Mouse (Mus musculus): ENCODE data around the gene Plch1. TPM values are rescaled to one million over a fixed set of nuclear protein-coding genes. Genes with fewer than 3 reads are reported as not detected.

The Plch1 gene
- total and polyA plus RNA-seq, 3 experiments = 0.38 TPM; not detected in 2

- Histone ChIP-seq H3K36me3 (replicated peaks) (no peaks in the 10 kb centered on the region), H3K4me3 (ENCODE audit: low read depth, low read length) (no peak overlapping the region), H3K9me3 (replicated peaks) (no peaks in the 10 kb centered on the region), H3K27me3 (ENCODE audit: insufficient read depth, low read length) (no peaks in the 10 kb centered on the region), H3K4me1 (ENCODE audit: insufficient read depth, low read depth, low read length) (no peaks in the 10 kb centered on the region; the same call in 1 of the 2 replicates)
- no peak for TF ChIP-seq GATA2 (IDR thresholded peaks at IDR 0.05; ENCODE audit: borderline replicate concordance, low read depth, low read length)
- TF ChIP-seq GATA1 (IDR thresholded peaks at IDR 0.05; ENCODE audit: borderline replicate concordance, low read length) = no peak
- no peak for TF ChIP-seq TAL1 (conservative IDR thresholded peaks at IDR 0.05; ENCODE audit: low read depth, low read length)
- no peak for TF ChIP-seq CTCF (IDR thresholded peaks at IDR 0.05; ENCODE audit: low read depth, low read length)
- TF ChIP-seq POLR2AphosphoS5 (IDR thresholded peaks at IDR 0.05; ENCODE audit: insufficient replicate concordance, low read depth, low read length) = no peak
- ATAC-seq (ENCODE audit: extremely low read depth, insufficient number of reproducible peaks, low FRiP score, poor library complexity, severe bottlenecking) (no peak), DNase-seq (ENCODE audit: low spot score) (no peak)
Observed at GRCm38 (mm10) chr3:63871249-63871648, 28.0 kb downstream of the Plch1 start.

- H3K9me3 ChIP-seq (replicated peaks) = no peaks in the 10 kb centered on the region
- TF ChIP-seq POLR2AphosphoS5 (IDR thresholded peaks at IDR 0.05; ENCODE audit: insufficient replicate concordance, low read depth, low read length) (no peak), TAL1 (conservative IDR thresholded peaks at IDR 0.05; ENCODE audit: low read depth, low read length) (no peak), GATA2 (IDR thresholded peaks at IDR 0.05; ENCODE audit: borderline replicate concordance, low read depth, low read length) (no peak), CTCF (IDR thresholded peaks at IDR 0.05; ENCODE audit: low read depth, low read length) (no peak), GATA1 (IDR thresholded peaks at IDR 0.05; ENCODE audit: borderline replicate concordance, low read length) (no peak)
- DNase-seq (ENCODE audit: low spot score) (no peak), ATAC-seq (ENCODE audit: extremely low read depth, insufficient number of reproducible peaks, low FRiP score, poor library complexity, severe bottlenecking) (no peak)
- no peaks in the 10 kb centered on the region for H3K36me3 ChIP-seq (replicated peaks)
- no peaks in the 10 kb centered on the region for H3K27me3 ChIP-seq (ENCODE audit: insufficient read depth, low read length)
- no peak overlapping the region for H3K4me3 ChIP-seq (ENCODE audit: low read depth, low read length)
- H3K4me1 ChIP-seq (ENCODE audit: insufficient read depth, low read depth, low read length) = no peaks in the 10 kb centered on the region; the same call in 1 of the 2 replicates
Observed at GRCm38 (mm10) chr3:63868285-63868684, 31.0 kb downstream of the Plch1 start.

- H3K36me3 ChIP-seq (replicated peaks) = no peaks in the 10 kb centered on the region
- TF ChIP-seq POLR2AphosphoS5 (IDR thresholded peaks at IDR 0.05; ENCODE audit: insufficient replicate concordance, low read depth, low read length) = no peak
- no peak for TF ChIP-seq TAL1 (conservative IDR thresholded peaks at IDR 0.05; ENCODE audit: low read depth, low read length)
- TF ChIP-seq CTCF (IDR thresholded peaks at IDR 0.05; ENCODE audit: low read depth, low read length) = no peak
- TF ChIP-seq GATA1 (IDR thresholded peaks at IDR 0.05; ENCODE audit: borderline replicate concordance, low read length) = no peak
- no peak for TF ChIP-seq GATA2 (IDR thresholded peaks at IDR 0.05; ENCODE audit: borderline replicate concordance, low read depth, low read length)
Observed at GRCm38 (mm10) chr3:63865069-63865468, 34.2 kb downstream of the Plch1 start.

GRCm38 (mm10) chr3:63862716-63863115, 36.6 kb downstream of the Plch1 start:
- no peaks in the 10 kb centered on the region for H3K27me3 ChIP-seq (ENCODE audit: insufficient read depth, low read length)
- ATAC-seq (ENCODE audit: extremely low read depth, insufficient number of reproducible peaks, low FRiP score, poor library complexity, severe bottlenecking) = no peak
- no peaks in the 10 kb centered on the region for H3K4me1 ChIP-seq (ENCODE audit: insufficient read depth, low read depth, low read length)
- no peak for DNase-seq (ENCODE audit: low spot score)
- TF ChIP-seq CTCF (IDR thresholded peaks at IDR 0.05; ENCODE audit: low read depth, low read length) (no peak), GATA1 (IDR thresholded peaks at IDR 0.05; ENCODE audit: borderline replicate concordance, low read length) (no peak), POLR2AphosphoS5 (IDR thresholded peaks at IDR 0.05; ENCODE audit: insufficient replicate concordance, low read depth, low read length) (no peak), GATA2 (IDR thresholded peaks at IDR 0.05; ENCODE audit: borderline replicate concordance, low read depth, low read length) (no peak), TAL1 (conservative IDR thresholded peaks at IDR 0.05; ENCODE audit: low read depth, low read length) (no peak)
- H3K36me3 ChIP-seq (replicated peaks) = no peaks in the 10 kb centered on the region
- no peaks in the 10 kb centered on the region for H3K9me3 ChIP-seq (replicated peaks)
- no peak overlapping the region for H3K4me3 ChIP-seq (ENCODE audit: low read depth, low read length)

More at GRCm38 (mm10) chr3:63865069-63865468, 34.2 kb downstream of the Plch1 start:
- ATAC-seq (ENCODE audit: extremely low read depth, insufficient number of reproducible peaks, low FRiP score, poor library complexity, severe bottlenecking) = no peak
- H3K27me3 ChIP-seq (ENCODE audit: insufficient read depth, low read length) = no peaks in the 10 kb centered on the region
- DNase-seq (ENCODE audit: low spot score) = no peak
- H3K9me3 ChIP-seq (replicated peaks) = no peaks in the 10 kb centered on the region
- H3K4me1 ChIP-seq (ENCODE audit: insufficient read depth, low read depth, low read length) = no peaks in the 10 kb centered on the region
- no peak overlapping the region for H3K4me3 ChIP-seq (ENCODE audit: low read depth, low read length)

GRCm38 (mm10) chr3:63852828-63853227, 46.4 kb downstream of the Plch1 start:
- ATAC-seq (ENCODE audit: extremely low read depth, insufficient number of reproducible peaks, low FRiP score, poor library complexity, severe bottlenecking) (no peak), DNase-seq (ENCODE audit: low spot score) (no peak)
- H3K4me1 ChIP-seq (ENCODE audit: insufficient read depth, low read depth, low read length) = no peaks in the 10 kb centered on the region
- TF ChIP-seq GATA2 (IDR thresholded peaks at IDR 0.05; ENCODE audit: borderline replicate concordance, low read depth, low read length) = no peak
- no peak for TF ChIP-seq GATA1 (IDR thresholded peaks at IDR 0.05; ENCODE audit: borderline replicate concordance, low read length)
- no peak for TF ChIP-seq POLR2AphosphoS5 (IDR thresholded peaks at IDR 0.05; ENCODE audit: insufficient replicate concordance, low read depth, low read length)
- no peak for TF ChIP-seq TAL1 (conservative IDR thresholded peaks at IDR 0.05; ENCODE audit: low read depth, low read length)
- no peak for TF ChIP-seq CTCF (IDR thresholded peaks at IDR 0.05; ENCODE audit: low read depth, low read length)
- no peaks in the 10 kb centered on the region for H3K9me3 ChIP-seq (replicated peaks)
- no peaks in the 10 kb centered on the region for H3K27me3 ChIP-seq (ENCODE audit: insufficient read depth, low read length)
- no peak overlapping the region for H3K4me3 ChIP-seq (ENCODE audit: low read depth, low read length)
- no peaks in the 10 kb centered on the region for H3K36me3 ChIP-seq (replicated peaks)

GRCm38 (mm10) chr3:63851125-63851698, 48.1 kb downstream of the Plch1 start:
- no peaks in the 10 kb centered on the region for H3K9me3 ChIP-seq (replicated peaks)
- H3K4me3 ChIP-seq (ENCODE audit: low read depth, low read length) = no peak overlapping the region
- no peaks in the 10 kb centered on the region for H3K36me3 ChIP-seq (replicated peaks)
- no peak for TF ChIP-seq CTCF (IDR thresholded peaks at IDR 0.05; ENCODE audit: low read depth, low read length)
- DNase-seq (ENCODE audit: low spot score) (no peak), ATAC-seq (ENCODE audit: extremely low read depth, insufficient number of reproducible peaks, low FRiP score, poor library complexity, severe bottlenecking) (no peak)
- no peaks in the 10 kb centered on the region for H3K4me1 ChIP-seq (ENCODE audit: insufficient read depth, low read depth, low read length)
- no peaks in the 10 kb centered on the region; the same call in 1 of the 2 replicates for H3K27me3 ChIP-seq (ENCODE audit: insufficient read depth, low read length)

Data from G1E (cell line).